Mouse (Mus musculus) MEL (cell line): ENCODE data around the gene Phf3. TPM values are rescaled to one million over a fixed set of nuclear protein-coding genes. Genes with fewer than 3 reads are reported as not detected.

Experiments
- DNase-seq: peaks from one replicate; pipeline ENCODE4 v3.0.0; 2011; ENCODE audit warnings: low read depth, low spot score
- H3K27ac ChIP-seq: 2 replicates; pipeline ENCODE4 v1.5.1; 2012; ENCODE audit warnings: low read depth, mild to moderate bottlenecking, control low read depth, low read length, moderate library complexity; ENCODE audit not compliant: control insufficient read depth
- H3K27me3 ChIP-seq, 2 experiments: fragments of 150-350 bp in 1 of 2; sonication (generic) in 1 of 2; 2 replicates each; pipeline ENCODE4 v1.6.1; 2012; ENCODE audit warnings: low read length in 2 of 2, mild to moderate bottlenecking in 2 of 2, improper control_type of control experiment in 1 of 2, moderate library complexity in 1 of 2; ENCODE audit not compliant: insufficient read depth in 2 of 2, control insufficient read depth in 1 of 2
- H3K36me3 ChIP-seq, 2 experiments: 2 replicates each; pipeline ENCODE4 v1.6.1; 2012 to 2014; ENCODE audit warnings: low read length in 2 of 2, improper control_type of control experiment in 1 of 2, inconsistent platforms in 1 of 2, mild to moderate bottlenecking in 1 of 2; ENCODE audit not compliant: insufficient read depth in 2 of 2, control insufficient read depth in 1 of 2
- H3K4me1 ChIP-seq, 2 experiments: fragments of 150-350 bp in 1 of 2; sonication (generic) in 1 of 2; 2 replicates each; pipeline ENCODE4 v1.6.1; 2012; ENCODE audit warnings: low read length in 2 of 2, improper control_type of control experiment in 1 of 2, mild to moderate bottlenecking in 1 of 2; ENCODE audit not compliant: insufficient read depth in 2 of 2, control insufficient read depth in 1 of 2
- H3K4me3 ChIP-seq, 2 experiments: fragments of 150-350 bp in 1 of 2; sonication (generic) in 1 of 2; 2 replicates each; pipeline ENCODE4 v1.5.1; 2012; ENCODE audit warnings: low read depth in 2 of 2, low read length in 2 of 2, mild to moderate bottlenecking in 2 of 2, moderate library complexity in 2 of 2, control low read depth in 1 of 2, improper control_type of control experiment in 1 of 2; ENCODE audit not compliant: control insufficient read depth in 1 of 2, insufficient read depth in 1 of 2
- H3K79me2 ChIP-seq: 2 replicates; pipeline ENCODE4 v1.6.1; 2012; ENCODE audit warnings: mild to moderate bottlenecking, low read length, moderate library complexity; ENCODE audit not compliant: control insufficient read depth, poor library complexity, insufficient read depth
- H3K9ac ChIP-seq: 2 replicates; pipeline ENCODE4 v1.6.1; 2012; ENCODE audit warnings: low read depth, mild to moderate bottlenecking, control low read depth, low read length, moderate library complexity; ENCODE audit not compliant: control insufficient read depth, poor library complexity, severe bottlenecking
- H3K9me3 ChIP-seq: fragments of 150-350 bp; sonication (generic); replicated peaks from 2 replicates; pipeline ENCODE4 v1.6.1; 2012; ENCODE audit warnings: mild to moderate bottlenecking, low read length, improper control_type of control experiment, moderate library complexity; ENCODE audit not compliant: insufficient read depth
- EP300 ChIP-seq, 2 experiments: IDR thresholded peaks; 2 replicates each; pipeline ENCODE4 v1.6.1; 2011; ENCODE audit warnings: improper control_type of control experiment in 2 of 2, low read length in 2 of 2, low read depth in 1 of 2, mild to moderate bottlenecking in 1 of 2
- GATA1 ChIP-seq: IDR thresholded peaks from 2 replicates; pipeline ENCODE4 v1.6.1; 2011; ENCODE audit warnings: low read depth, low read length, improper control_type of control experiment
- JUND ChIP-seq: IDR thresholded peaks from 2 replicates; pipeline ENCODE4 v1.6.1; 2011; ENCODE audit warnings: low read depth, mild to moderate bottlenecking, improper control_type of control experiment, low read length
- MAX ChIP-seq: IDR thresholded peaks from 2 replicates; pipeline ENCODE4 v1.6.1; 2011; ENCODE audit warnings: low read length, improper control_type of control experiment
- MAZ ChIP-seq: IDR thresholded peaks from 2 replicates; pipeline ENCODE4 v1.6.1; 2012; ENCODE audit warnings: low read depth, mild to moderate bottlenecking, inconsistent platforms, low read length, improper control_type of control experiment
- MEF2A ChIP-seq: IDR thresholded peaks from 2 replicates; pipeline ENCODE4 v1.6.1; 2014; ENCODE audit warnings: low read depth, mild to moderate bottlenecking, inconsistent platforms, low read length, improper control_type of control experiment; ENCODE audit not compliant: poor library complexity, insufficient replicate concordance, severe bottlenecking; ENCODE audit errors: extremely low read depth
- MYB ChIP-seq: IDR thresholded peaks from 2 replicates; pipeline ENCODE4 v1.6.1; 2011; ENCODE audit warnings: mild to moderate bottlenecking, low read depth, low read length, improper control_type of control experiment
- NELFE ChIP-seq: IDR thresholded peaks from 2 replicates; pipeline ENCODE4 v1.6.1; 2011; ENCODE audit warnings: low read depth, low read length, improper control_type of control experiment
- NRF1 ChIP-seq: IDR thresholded peaks from 2 replicates; pipeline ENCODE4 v1.6.1; 2014; ENCODE audit warnings: low read depth, mild to moderate bottlenecking, inconsistent platforms, low read length, improper control_type of control experiment, moderate library complexity; ENCODE audit not compliant: poor library complexity, insufficient read depth, severe bottlenecking
- POLR2A ChIP-seq, 2 experiments: IDR thresholded peaks; 2 replicates each; pipeline ENCODE4 v1.6.1; 2011 to 2012; ENCODE audit warnings: low read length in 2 of 2, mild to moderate bottlenecking in 2 of 2, control low read depth in 1 of 2, improper control_type of control experiment in 1 of 2, low read depth in 1 of 2, moderate library complexity in 1 of 2; ENCODE audit not compliant: control insufficient read depth in 1 of 2, insufficient read depth in 1 of 2, poor library complexity in 1 of 2
- RAD21 ChIP-seq: IDR thresholded peaks from 2 replicates; pipeline ENCODE4 v1.6.1; 2011; ENCODE audit warnings: mild to moderate bottlenecking, low read depth, low read length, improper control_type of control experiment
- SIN3A ChIP-seq: IDR thresholded peaks from 2 replicates; pipeline ENCODE4 v1.6.1; 2012; ENCODE audit warnings: low read length, improper control_type of control experiment, inconsistent platforms
- TBP ChIP-seq: IDR thresholded peaks from 2 replicates; pipeline ENCODE4 v1.8.0; 2011; ENCODE audit warnings: low read depth, low read length, improper control_type of control experiment
- USF1 ChIP-seq: IDR thresholded peaks from 2 replicates; pipeline ENCODE4 v1.6.1; 2014; ENCODE audit warnings: low read depth, mild to moderate bottlenecking, inconsistent platforms, low read length, improper control_type of control experiment, moderate library complexity
- ZC3H11A ChIP-seq: IDR thresholded peaks from 2 replicates; pipeline ENCODE4 v1.6.1; 2012; ENCODE audit warnings: low read depth, mild to moderate bottlenecking, inconsistent platforms, low read length, improper control_type of control experiment
- ZMIZ1 ChIP-seq: IDR thresholded peaks from 2 replicates; pipeline ENCODE4 v1.6.1; 2012; ENCODE audit warnings: low read depth, mild to moderate bottlenecking, inconsistent platforms, low read length, improper control_type of control experiment, moderate library complexity
- polyA plus RNA-seq, 2 experiments: library from polyadenylated mRNA; stranded (reverse) in 1 of 2; unstranded in 1 of 2; fragments of >175 nt in 1 of 2; fragments of >200 nt in 1 of 2; gene quantifications; 2 replicates each; pipeline versions ENCODE4 v1.2.1 to v1.2.4; 2012; ENCODE audit warnings: low replicate concordance in 2 of 2, low read depth in 1 of 2; ENCODE audit not compliant: insufficient read length in 2 of 2, insufficient read depth in 1 of 2, missing spikeins in 1 of 2
- total RNA-seq: library from RNA; depleted of rRNA; stranded (reverse); fragments of 300-350 nt; gene quantifications from 2 replicates; pipeline ENCODE4 v1.2.3, GENCODE M21; 2012; rRNA removed

The Phf3 gene
- total and polyA plus RNA-seq, 3 experiments, result 32.5 to 606 (median 50.6) TPM

DNA sequence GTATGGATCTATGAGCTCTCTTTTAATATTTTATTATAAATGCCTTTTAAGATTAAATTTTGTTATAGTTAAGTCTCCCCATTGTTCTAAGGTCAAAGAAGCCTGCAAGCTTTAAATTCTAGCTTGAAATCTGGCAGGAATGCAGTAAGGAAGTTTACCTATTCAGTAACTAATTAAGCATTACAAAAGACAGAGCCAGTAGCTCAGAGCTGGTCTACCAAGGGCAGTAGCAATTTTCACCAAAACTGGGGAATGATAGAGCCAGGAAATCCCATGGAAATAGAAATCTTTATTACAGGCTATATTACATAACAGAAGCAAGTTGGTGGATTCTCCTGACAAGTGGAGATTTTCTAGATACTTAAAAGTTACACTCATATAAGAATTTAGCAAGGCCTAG, 116.9 kb downstream of the Phf3 start:
- no peaks in the 10 kb centered on the region for H3K36me3 ChIP-seq
- DNase-seq, result no peak
- no peak overlapping the region for H3K27ac ChIP-seq
- no peaks in the 10 kb centered on the region for H3K4me1 ChIP-seq
- H3K9me3 ChIP-seq, result no peaks in the 10 kb centered on the region
- TF ChIP-seq JUND (no peak), SIN3A (no peak)
- no peak overlapping the region for H3K4me3 ChIP-seq
- no peak overlapping the region for H3K9ac ChIP-seq
- no peaks in the 10 kb centered on the region for H3K27me3 ChIP-seq
- H3K79me2 ChIP-seq, result no peaks in the 10 kb centered on the region

DNA sequence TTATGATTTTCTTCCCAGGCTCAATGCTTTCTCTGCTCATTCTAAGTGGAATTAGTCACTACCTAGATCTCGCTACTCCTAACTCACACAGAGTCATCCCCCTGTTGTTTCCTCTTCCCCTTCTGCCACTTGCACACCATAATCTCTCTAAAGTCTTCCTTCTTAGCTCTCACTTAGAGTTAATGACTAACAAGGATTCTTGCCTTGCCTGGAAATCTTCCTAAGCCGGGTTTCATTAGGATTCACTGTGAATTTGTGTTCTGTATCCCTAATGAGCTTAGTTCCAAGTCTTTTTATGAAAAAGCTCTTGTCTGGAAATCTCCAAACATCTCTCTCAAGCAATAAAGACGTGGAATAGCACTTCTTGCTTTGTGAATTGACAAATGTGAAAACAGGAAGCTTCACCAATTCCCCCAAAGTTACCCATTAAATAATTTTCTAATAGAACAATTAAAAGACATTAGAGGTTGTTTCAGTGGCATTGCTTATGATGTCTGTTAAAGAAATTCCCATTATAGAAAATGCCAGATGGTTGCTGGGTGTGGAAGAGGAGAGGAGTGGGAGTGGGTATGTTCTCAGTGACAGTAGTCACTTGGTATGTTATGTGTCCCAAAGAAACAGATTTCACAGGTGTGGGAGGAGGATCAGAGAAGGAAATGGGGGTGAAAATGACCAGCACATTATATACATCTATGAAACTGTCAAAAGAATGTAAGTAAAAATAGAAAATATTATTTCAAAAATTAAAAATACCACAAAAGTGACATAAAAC, 118.1 kb downstream of the Phf3 start:
- Histone ChIP-seq H3K79me2 (no peaks in the 10 kb centered on the region), H3K9ac (no peak overlapping the region), H3K27me3 (no peaks in the 10 kb centered on the region), H3K27ac (no peak overlapping the region), H3K4me3 (no peak overlapping the region), H3K4me1 (no peaks in the 10 kb centered on the region), H3K9me3 (no peaks in the 10 kb centered on the region), H3K36me3 (no peaks in the 10 kb centered on the region)
- no peak for TF ChIP-seq USF1
- no peak for TF ChIP-seq TBP
- no peak for TF ChIP-seq NRF1
- TF ChIP-seq MAX, result no peak
- TF ChIP-seq ZC3H11A, result no peak
- TF ChIP-seq RAD21, result no peak
- no peak for TF ChIP-seq NELFE
- TF ChIP-seq ZMIZ1, result no peak
- no peak for TF ChIP-seq GATA1
- TF ChIP-seq MAZ, result no peak
- TF ChIP-seq MYB, result no peak
- TF ChIP-seq POLR2A (IDR thresholded peaks at IDR 0.05; ENCODE audit: control insufficient read depth in 1 of 2, insufficient read depth in 1 of 2, low read depth in 1 of 2, low read length in 2 of 2, poor library complexity in 1 of 2), result no peak
- no peak for TF ChIP-seq EP300 (IDR thresholded peaks at IDR 0.05; ENCODE audit: low read depth in 1 of 2, low read length in 2 of 2)
- TF ChIP-seq MEF2A, result no peak
- no peak for DNase-seq

Other genes starting within 250 kb of the Phf3 start
- not detected in 2 replicates for gene AC153137.1, start 104.0 kb upstream of the Phf3 start, total RNA-seq
- gene AC153137.1, start 104.0 kb upstream of the Phf3 start, polyA plus RNA-seq, result not detected